Mouse (Mus musculus) heart, postnatal 0 days (tissue): ENCODE measurements around the gene Olfr632. TPM values are rescaled to one million over a fixed set of nuclear protein-coding genes. Genes with fewer than 3 reads are reported as not detected.
A peak's percentile ranks its signal among the peaks of the same experiment; 100 is the strongest.

Experiments used
- ATAC-seq: fragments of 200-750 bp; cut with Nextera tagmentation; 2 replicates; pipeline ENCODE4 v1.8.0; 2017; ENCODE audit warnings: low read depth, moderate number of reproducible peaks, moderate library complexity; ENCODE audit not compliant: insufficient read depth
- DNase-seq: peaks from one replicate; pipeline ENCODE4 v3.0.0-alpha.2; 2016; ENCODE audit warnings: low spot score
- H3K27ac ChIP-seq: fragments of 300-500 bp; sonication (generic); 2 replicates; pipeline ENCODE4 v1.5.1; 2014; ENCODE audit warnings: low read depth, mild to moderate bottlenecking
- H3K27me3 ChIP-seq: fragments of 300-500 bp; sonication (generic); 2 replicates; pipeline ENCODE4 v1.6.1; 2014; ENCODE audit warnings: low read length, mixed read lengths; ENCODE audit not compliant: control insufficient read depth, insufficient read depth
- H3K36me3 ChIP-seq: fragments of 300-500 bp; sonication (generic); replicated peaks from 2 replicates; pipeline ENCODE4 v1.6.1; 2014; ENCODE audit warnings: low read length, mixed read lengths; ENCODE audit not compliant: control insufficient read depth, insufficient read depth
- H3K4me1 ChIP-seq: fragments of 300-500 bp; sonication (generic); 2 replicates; pipeline ENCODE4 v1.6.1; 2014; ENCODE audit warnings: antibody characterized with exemption; ENCODE audit not compliant: control insufficient read depth, insufficient read depth
- H3K4me2 ChIP-seq: fragments of 300-500 bp; sonication (generic); 2 replicates; pipeline ENCODE4 v1.6.1; 2014; ENCODE audit warnings: low read depth, mild to moderate bottlenecking, low read length, moderate library complexity
- H3K4me3 ChIP-seq: fragments of 300-500 bp; sonication (generic); 2 replicates; pipeline ENCODE4 v1.5.1; 2014; ENCODE audit warnings: low read depth, low read length
- H3K9ac ChIP-seq: fragments of 300-500 bp; sonication (generic); replicated peaks from 2 replicates; pipeline ENCODE4 v1.6.1; 2014; ENCODE audit warnings: low read depth, low read length, mixed read lengths
- H3K9me3 ChIP-seq: fragments of 300-500 bp; sonication (generic); replicated peaks from 2 replicates; pipeline ENCODE4 v1.6.1; 2016; ENCODE audit warnings: low read length; ENCODE audit not compliant: control insufficient read depth
- CTCF ChIP-seq: IDR thresholded peaks from 2 replicates; pipeline ENCODE4 v1.5.1; 2016; ENCODE audit warnings: antibody characterized with exemption, control low read depth, low read depth
- EP300 ChIP-seq: IDR thresholded peaks from 2 replicates; pipeline ENCODE4 v1.6.1; 2016; ENCODE audit warnings: antibody characterized with exemption, low read depth
- WGBS: fragments of 180-500 bp; shearing (Covaris S2); extraction: QIAGEN DNeasy Blood & Tissue Kit; methylation state at CpG from one replicate; pipeline ENCODE4 v1.1.7; 2014; 5-methylcytosine and 5-hydroxymethylcytosine counted together
- polyA plus RNA-seq: library from polyadenylated mRNA; unstranded; fragments of >200 nt; fragmentation: Nextera tagmentation; extraction: Ambion mirVana; gene quantifications from 2 replicates; pipeline ENCODE4 v1.2.1, GENCODE M21; 2015
- total RNA-seq: library from RNA; depleted of rRNA; stranded (reverse); fragments of >200 nt; gene quantifications from 2 replicates; pipeline ENCODE4 v1.2.3, GENCODE M21; 2014; ENCODE audit warnings: low replicate concordance; rRNA removed

The Olfr632 gene
- total RNA-seq (not detected in 2 replicates), polyA plus RNA-seq (not detected in 2 replicates)

DNA sequence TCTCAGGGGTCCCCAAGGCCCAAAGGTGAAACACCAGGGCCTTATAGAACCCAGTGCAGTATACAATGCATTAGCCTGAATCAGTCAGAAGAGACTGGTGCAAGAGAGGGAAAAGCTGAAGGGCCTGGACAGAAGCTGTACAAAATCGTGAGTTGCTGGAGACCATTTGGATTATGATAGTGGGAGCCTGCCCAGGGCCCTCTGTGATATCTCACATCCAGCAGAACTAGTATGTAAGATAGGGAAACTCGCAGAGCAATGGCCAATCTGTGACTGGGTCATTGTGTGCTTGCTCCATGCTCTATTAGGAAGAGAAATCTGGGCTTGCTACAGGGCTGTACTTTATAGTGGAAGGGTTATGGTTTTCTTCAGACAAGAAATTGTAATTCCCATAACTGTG lies at the start of gene Olfr632:
Olfr632 (plus strand) TSS at position 84 of the 400 bp plus-strand sequence.
- DNase-seq (no peak), ATAC-seq (no peak)
- no peak within 1 kb of the TSS for H3K9ac ChIP-seq
- 42% methylated on average over 2 of the region's 2 CpGs for WGBS
- H3K4me2 ChIP-seq, result no peak within 1 kb of the TSS
- H3K4me3 ChIP-seq, result no peak within 1 kb of the TSS
- no peaks in the 10 kb centered on the region for H3K9me3 ChIP-seq
- H3K27me3 ChIP-seq, result no peaks in the 10 kb centered on the region
- H3K4me1 ChIP-seq, result no peaks in the 10 kb centered on the region
- H3K27ac ChIP-seq, result no peak within 1 kb of the TSS
- TF ChIP-seq CTCF, result no peak
- TF ChIP-seq EP300, result no peak
- no peaks in the 10 kb centered on the region for H3K36me3 ChIP-seq

DNA sequence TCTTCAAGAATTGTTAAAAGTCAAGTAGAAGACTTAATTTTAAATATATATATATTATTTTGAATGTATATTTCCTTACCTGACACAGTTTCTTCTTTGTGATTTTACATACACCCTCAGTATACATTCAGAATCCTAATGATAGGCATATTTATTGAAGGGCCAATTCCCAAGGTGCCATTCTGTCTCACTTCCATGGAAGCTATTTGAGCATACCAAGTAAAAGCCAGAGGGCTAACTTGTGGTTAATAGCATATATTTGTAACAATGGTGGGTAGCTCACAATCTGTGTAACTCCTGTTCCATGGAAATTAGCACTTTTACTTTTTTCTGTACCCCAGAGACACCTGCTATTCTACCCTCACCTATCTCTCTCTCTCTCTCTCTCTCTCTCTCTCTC lies 48.0 kb upstream of the Olfr632 start, which contains the start of gene Olfr66:
Olfr66 (minus strand) TSS at position 101 of the 400 bp plus-strand sequence.
- no peak within 1 kb of the TSS for H3K4me3 ChIP-seq
- TF ChIP-seq EP300 (no peak), CTCF (no peak)
- no peaks in the 10 kb centered on the region for H3K9me3 ChIP-seq
- ATAC-seq (no peak), DNase-seq (no peak)
- no peak within 1 kb of the TSS for H3K9ac ChIP-seq
- no peaks in the 10 kb centered on the region for H3K27me3 ChIP-seq
- H3K36me3 ChIP-seq, result no peaks in the 10 kb centered on the region
- no peak within 1 kb of the TSS for H3K4me2 ChIP-seq
- no peaks in the 10 kb centered on the region for H3K4me1 ChIP-seq
- no peak within 1 kb of the TSS for H3K27ac ChIP-seq

DNA sequence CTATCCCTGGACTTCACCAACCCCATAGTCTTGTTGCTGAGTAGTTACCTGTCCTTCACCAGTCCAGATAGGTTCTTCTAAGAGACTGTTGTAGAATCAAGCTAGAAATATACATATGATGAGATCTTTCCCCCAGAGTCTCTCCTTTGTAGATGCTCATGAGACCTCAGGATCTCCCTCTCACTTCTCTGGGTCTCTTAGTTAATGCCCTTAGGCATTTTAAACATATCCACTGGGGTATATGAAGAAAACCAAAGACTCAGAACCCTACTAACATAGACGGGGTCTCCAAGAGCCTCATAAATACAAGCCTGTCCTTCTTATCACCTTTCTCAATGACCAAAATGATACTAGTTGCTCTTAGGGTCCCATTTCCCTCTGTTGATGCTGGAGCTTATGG lies 39.8 kb upstream of the Olfr632 start, which contains the start of gene Olfr64:
Olfr64 (minus strand) TSS at position 101 of the 400 bp plus-strand sequence.
- no peak for DNase-seq
- Histone ChIP-seq H3K4me1 (no peaks in the 10 kb centered on the region), H3K27me3 (no peaks in the 10 kb centered on the region), H3K9ac (no peak within 1 kb of the TSS), H3K9me3 (no peaks in the 10 kb centered on the region), H3K36me3 (no peaks in the 10 kb centered on the region), H3K27ac (no peak within 1 kb of the TSS), H3K4me2 (no peak within 1 kb of the TSS), H3K4me3 (no peak within 1 kb of the TSS)
- WGBS, result 47% methylated on average over 1 of the region's 1 CpGs
- no peak for TF ChIP-seq CTCF
- TF ChIP-seq EP300, result no peak
- no peak for ATAC-seq

DNA sequence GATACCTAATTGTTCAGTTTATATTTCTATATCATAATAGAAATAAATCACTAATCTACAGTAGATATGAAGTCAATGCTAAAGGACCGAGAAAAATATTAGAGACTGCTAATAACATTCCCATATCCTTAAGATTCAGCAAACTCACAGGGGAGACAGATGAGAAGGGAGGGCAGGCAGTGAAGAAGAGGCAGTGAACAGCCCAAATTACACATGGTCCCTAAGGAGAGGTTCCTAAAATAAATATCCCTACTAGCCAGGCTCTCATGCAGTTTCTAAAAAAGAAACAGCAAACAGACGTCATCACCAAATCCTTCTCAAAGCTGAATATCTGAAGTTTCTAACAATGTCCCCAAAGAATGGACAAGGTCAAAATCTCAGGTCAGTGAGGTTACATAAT lies 31.0 kb upstream of the Olfr632 start, which contains the start of gene Olfr65:
Olfr65 (plus strand) TSS at position 301 of the 400 bp plus-strand sequence.
- no peak for DNase-seq
- 47% methylated on average over 2 of the region's 2 CpGs for WGBS
- H3K9me3 ChIP-seq, result no peaks in the 10 kb centered on the region

DNA sequence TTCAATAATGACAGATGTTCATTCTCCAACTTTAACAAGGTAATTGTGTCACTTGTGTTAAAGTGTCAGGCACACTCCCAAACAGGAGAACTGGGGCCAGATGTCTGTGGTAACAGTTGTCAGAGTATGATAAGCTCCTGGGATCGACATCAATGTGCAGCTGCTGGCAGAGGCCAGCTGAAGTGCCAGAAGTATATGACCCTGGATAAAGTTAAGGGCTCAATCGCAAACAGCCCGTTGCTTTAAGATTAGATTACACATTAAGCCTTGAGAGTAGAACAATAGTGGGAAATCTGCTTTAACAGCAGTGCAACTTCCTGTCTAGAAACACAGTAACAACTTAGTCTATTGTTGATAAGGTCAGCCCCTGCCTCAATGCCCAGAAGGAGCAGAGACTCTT lies 24.1 kb upstream of the Olfr632 start:
- ATAC-seq (peak; percentile 44; the same call in 1 of the 2 replicates), DNase-seq (peak; percentile 25)
- no peak overlapping the region for H3K9ac ChIP-seq
- no peaks in the 10 kb centered on the region for H3K36me3 ChIP-seq
- 1% methylated on average over 3 of the region's 3 CpGs for WGBS
- no peak overlapping the region for H3K27ac ChIP-seq
- H3K9me3 ChIP-seq, result no peaks in the 10 kb centered on the region
- H3K4me1 ChIP-seq, result peaks cover 3% of the 10 kb centered on the region; the same call in 1 of the 2 replicates
- H3K4me3 ChIP-seq, result no peak overlapping the region
- H3K27me3 ChIP-seq, result no peaks in the 10 kb centered on the region; the same call in 1 of the 2 replicates
- no peak overlapping the region for H3K4me2 ChIP-seq
- TF ChIP-seq EP300 (0 out of 2 replicates have a peak, but pooled peaks have one; percentile 50), CTCF (no peak)

More for the DNA sequence above, 31.0 kb upstream of the Olfr632 start, which contains the start of gene Olfr65:
- no peak for ATAC-seq
- Histone ChIP-seq H3K27me3 (no peaks in the 10 kb centered on the region; the same call in 1 of the 2 replicates), H3K27ac (no peak within 1 kb of the TSS), H3K4me1 (no peaks in the 10 kb centered on the region), H3K9ac (no peak within 1 kb of the TSS), H3K4me3 (no peak within 1 kb of the TSS), H3K4me2 (no peak within 1 kb of the TSS), H3K36me3 (no peaks in the 10 kb centered on the region)
- TF ChIP-seq CTCF, result no peak
- TF ChIP-seq EP300, result no peak
